Mouse (Mus musculus) c-Kit-positive CD71-negative TER-119-negative erythroid progenitor cells, embryonic 14.5 days (primary cell): ENCODE data around the gene Dagla.

Experiments used
- DNase-seq: peaks from one replicate; pipeline ENCODE4 v3.0.0-alpha.2; 2013; ENCODE audit warnings: low read depth

Dagla gene

DNA sequence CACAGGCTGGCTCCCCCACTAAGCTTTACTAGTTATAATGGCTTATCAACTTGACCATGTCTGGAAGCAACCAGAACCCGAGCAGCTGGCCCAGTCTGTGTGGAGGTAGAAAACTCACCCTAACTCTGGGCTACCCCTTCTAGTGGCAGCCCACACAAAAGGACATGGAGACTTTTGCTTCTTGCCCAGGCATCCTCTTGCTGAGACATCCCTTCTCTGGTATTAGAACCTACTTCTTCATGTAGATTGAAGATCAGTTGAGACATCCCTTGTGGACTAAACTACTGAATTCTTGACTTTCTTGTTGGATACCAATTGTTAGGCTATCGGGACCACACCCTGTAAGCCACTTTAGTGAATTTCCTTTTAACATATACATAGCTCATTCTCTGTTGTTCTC is 106.4 kb downstream of the Dagla start:
- no peak for DNase-seq

DNA sequence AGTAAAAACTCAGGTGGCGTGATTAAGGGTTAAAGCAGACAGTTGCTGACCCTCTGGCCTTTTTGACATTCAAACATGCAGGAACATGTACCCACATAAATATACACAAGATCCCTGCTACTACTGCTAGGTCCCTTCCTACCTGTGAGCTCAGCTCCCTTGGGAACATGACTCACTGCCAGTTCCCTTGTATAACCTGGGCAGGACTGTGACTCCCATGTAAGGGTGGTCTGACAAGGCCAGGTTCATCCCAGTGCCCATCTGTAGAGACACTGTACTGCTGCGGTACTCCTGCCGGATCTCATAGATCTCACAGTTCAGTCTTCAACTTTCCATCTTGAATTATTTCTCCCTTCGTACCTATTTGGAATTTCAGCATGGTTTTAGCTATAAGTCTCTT is 107.5 kb downstream of the Dagla start:
- no peak for DNase-seq
